Mouse (Mus musculus): ENCODE data around the gene 1700025C18Rik.

GRCm38 (mm10) chr2:165032533-165032932 is 58.0 kb downstream of the 1700025C18Rik start:
- TF ChIP-seq CTCF (IDR thresholded peaks at IDR 0.05; ENCODE audit: low read depth, low read length) (no peak), TAL1 (conservative IDR thresholded peaks at IDR 0.05; ENCODE audit: low read depth, low read length) (no peak)
